Mouse (Mus musculus) left cerebral cortex, postnatal 25 days (tissue): ENCODE measurements around the gene Vmac. TPM values are rescaled to one million over a fixed set of nuclear protein-coding genes. Genes with fewer than 3 reads are reported as not detected.

Experiments used
- DNase-seq, 2 experiments: peaks; one replicate each; pipeline ENCODE4 v3.0.0; 2022; ENCODE audit warnings: low spot score in 2 of 2, mixed read lengths in 1 of 2
- intact Hi-C: fragments of 180-260 bp; cut with DNase I; formaldehyde crosslinking; loops from one replicate; pipeline ENCODE4 v1.15.1; 2025
- total RNA-seq, 2 experiments: library from RNA; stranded (reverse); gene quantifications; 2 replicates each; pipeline ENCODE4 v1.2.3; 2021

The Vmac gene
- total RNA-seq, 2 experiments from 2014 or later, result 11.0 to 12.3 TPM

DNA sequence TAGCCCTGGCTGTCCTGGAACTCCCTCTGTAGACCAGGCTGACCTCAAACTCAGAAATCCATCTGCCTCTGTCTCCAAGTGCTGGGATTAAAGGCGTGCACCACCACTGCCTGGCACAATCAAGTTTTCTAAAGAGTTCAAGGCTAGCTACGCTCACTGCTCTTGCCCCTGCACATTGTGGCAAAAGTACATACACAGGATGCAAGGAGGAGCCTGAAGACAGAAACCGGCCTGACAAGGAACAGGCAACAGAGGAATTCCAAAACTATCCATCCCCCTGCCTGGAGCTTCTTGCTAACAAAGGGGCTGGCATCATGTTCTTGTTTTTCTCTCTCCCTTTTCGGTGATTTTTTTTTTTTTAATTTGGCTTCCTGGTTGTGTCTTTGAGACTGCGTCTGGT, 26.4 kb upstream of the Vmac start:
- intact Hi-C loops, result no loop called here
- DNase-seq, result no peak

DNA sequence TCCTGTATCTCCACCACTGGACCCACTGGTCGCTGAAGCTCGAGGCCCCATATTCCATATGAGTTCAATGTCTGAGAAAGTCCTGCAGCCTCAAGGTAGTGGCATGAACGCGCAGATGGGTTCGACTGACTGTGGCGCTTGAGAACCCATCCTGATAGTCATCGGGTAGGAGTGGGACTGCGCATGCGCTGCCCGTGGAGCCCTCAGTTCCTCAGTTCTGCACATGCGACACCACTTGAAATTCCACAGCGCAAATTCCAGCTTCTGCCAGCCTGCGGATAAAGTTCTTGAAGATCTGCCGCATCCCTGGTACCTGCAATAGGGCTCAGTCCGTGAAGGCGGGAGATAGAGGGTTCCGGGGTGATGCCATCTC, 23.0 kb upstream of the Vmac start:
- intact Hi-C loops, result no loop called here
- no peak for DNase-seq

DNA sequence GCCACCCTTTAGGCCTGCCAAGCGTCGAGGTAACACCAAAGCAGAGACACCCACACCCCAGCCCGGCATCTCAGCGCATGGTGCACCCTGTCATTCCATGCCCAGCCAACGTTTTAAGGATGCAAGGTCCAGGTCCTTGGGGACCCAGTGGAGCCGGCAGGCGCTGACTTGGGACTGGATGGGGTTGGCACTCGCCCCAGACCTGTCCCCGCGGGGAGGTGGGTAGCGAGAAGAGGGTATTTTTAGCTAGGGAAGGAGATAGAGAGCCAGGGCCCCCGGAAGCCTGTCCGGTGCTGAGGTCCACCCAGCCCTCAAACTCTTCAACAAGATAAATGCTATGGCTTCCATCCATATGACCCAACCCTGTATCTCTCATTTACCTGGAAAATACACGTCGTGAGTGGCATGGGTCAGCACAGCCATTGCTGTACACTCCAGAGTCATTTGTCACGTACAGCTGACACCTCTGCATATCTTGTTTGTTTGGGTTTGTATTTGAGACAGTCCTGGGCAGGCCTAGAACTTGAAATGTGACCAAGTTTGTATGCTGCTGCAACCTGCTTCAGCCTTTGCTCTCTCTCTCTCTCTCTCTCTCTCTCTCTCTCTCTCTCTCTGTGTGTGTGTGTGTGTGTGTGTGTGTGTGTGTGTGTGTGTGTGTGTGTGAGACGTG, 22.4 kb upstream of the Vmac start:
- intact Hi-C loops, result no loop called here

DNA sequence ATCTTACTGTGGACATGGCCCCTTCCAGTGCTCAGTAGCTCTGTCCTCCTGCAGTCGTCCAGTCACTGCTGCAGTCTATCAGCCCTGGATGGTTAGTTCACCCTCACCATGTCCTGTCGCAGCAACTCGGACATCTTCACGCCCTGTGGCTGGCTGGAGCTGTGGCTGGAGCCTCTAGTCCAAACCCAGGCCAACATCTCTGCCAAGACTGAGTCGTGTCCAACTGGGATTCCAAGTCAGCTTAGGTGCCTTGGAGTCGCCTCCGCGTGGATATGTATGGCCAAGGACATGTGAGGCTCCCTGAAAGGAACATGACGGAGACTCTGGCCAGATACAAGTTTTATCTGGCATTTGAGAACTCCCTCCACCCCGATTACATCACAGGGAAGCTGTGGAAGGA, 20.4 kb upstream of the Vmac start:
- DNase-seq, result no peak
- intact Hi-C loops, result no loop called here

More for the DNA sequence above, 22.4 kb upstream of the Vmac start:
- no peak for DNase-seq

DNA sequence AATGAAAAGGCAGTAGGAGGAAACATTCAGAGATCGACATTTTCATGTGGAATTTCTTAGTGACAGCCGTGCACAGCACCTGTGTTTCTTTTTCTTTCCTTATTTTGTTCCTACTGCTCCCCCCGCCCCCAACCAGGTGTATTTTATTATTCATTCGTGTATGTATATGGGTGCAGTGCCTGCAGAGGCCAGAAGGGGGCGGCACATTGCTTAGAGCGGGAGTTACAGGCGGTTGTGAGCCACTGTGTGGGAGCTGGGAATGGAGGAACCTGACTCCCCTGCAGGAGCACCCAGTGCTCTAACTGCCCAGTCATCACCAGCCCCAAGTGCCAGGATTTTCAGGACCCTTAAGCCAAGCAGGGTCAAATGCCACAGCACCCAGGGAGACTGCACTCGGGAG, 18.7 kb upstream of the Vmac start:
- intact Hi-C loops, result no loop called here

DNA sequence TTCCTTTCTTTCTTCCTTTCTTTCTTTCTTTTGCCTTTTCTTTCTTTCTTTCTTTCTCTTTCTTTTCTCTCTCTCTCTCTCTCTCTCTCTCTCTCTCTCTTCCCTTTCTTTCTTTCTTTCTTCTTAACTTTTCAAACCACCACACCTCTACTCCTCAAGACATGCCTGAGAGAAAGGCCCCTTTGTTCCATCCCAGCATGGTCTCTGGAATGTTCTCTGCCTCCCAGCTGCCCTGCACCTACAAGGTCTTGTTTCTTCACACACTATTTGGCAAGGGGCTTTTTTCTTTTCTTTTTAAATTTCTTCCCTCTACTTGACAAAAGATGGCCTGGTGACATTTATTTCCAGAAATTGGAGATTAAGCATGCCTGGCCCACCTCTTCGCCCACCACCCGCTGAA, 11.8 kb upstream of the Vmac start:
- intact Hi-C loops, result no loop called here

More for the DNA sequence above, 18.7 kb upstream of the Vmac start:
- DNase-seq, result no peak

DNA sequence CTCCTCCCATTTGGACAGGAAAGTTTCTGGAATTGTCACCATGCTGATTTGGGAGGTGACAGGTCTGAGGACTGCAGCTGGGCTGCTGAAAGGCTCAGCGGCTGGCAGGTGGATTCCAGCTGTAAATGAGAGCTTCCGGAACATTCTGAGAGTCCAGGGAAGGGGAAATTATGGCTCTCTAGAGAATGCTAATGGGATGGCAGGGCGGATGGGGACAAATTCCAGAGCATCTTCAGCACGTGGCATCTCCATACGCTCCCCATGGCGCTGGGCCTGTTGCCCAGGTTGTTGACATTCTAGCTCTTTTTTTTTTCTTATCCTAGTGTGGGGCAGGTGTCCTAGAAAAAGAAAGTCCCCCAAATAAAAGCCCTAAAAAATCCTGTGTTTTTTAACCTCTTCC, 11.3 kb upstream of the Vmac start:
- DNase-seq, result no peak
- intact Hi-C loops, result no loop called here

More for the DNA sequence above, 11.8 kb upstream of the Vmac start:
- no peak for DNase-seq

DNA sequence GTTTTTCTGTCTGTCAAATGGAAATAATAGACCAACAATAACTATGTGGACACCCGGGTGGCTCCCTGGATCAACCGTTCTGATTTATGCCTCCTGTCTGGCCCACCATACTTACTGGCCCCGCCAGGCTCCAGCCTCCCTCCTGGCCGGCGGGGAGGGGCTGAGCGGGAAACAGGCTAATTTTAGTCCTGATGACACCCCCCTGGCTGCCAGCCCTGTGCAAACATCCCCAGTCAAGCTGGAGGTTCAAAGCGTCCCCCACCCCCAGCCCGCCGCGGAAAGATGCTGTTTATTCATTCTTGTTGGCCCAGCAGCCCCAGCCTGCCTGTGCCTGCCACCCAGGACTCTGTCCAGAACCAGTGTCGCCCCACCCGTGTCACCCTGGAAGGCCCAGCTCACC, 10.3 kb upstream of the Vmac start:
- DNase-seq, result no peak
- intact Hi-C loops, result no loop called here

DNA sequence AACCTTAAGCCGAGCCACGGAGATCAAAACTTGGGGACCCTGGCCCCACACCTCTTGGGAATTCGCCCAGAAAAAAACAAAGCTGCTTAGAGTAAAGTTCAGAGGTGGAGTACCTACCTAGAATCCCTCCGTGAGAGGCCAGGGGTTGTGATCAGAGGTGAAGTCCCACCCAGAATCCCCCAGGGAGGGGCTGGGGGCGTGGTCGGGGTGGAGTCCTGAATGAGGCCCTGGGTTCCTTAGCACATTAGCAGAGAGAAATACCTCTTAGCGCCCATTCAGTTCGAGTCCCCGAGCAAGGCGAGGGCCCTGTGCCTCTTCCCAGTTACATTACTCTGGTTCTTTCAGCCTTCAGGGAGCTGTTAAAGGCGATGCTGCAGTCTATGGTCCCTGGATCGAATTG, 9.8 kb upstream of the Vmac start:
- intact Hi-C loops, result no loop called here
- DNase-seq, result no peak

DNA sequence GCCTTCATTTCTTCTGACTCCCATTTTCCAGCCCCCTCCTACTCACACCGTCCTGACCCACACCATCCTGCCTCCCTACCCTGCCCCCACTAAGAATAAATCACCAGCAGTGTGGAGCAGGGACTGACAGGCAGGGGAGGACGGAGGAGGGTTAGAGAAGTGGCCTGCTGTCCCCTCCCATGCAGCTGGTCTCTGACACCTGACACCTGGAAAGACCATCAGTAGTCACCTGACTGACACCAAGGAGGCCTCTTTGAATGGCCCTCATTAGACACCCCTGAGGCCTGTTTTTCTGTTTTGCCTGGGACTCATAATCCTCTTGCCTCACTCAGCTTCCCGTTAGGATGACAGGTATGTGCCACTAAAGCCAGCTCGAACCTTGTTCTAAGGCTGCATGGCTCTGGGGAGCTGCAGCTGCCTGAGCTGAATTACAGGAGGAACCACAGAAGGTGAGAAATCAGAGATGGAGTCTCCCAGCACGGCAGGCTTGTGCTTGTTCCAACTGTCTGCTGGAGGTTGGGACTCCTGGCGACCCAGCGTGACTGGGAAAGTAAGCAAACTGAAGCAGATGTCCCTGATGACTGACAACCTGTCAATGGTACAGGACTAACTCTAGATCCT, 9.3 kb upstream of the Vmac start:
- DNase-seq, result no peak
- intact Hi-C loops, result no loop called here

DNA sequence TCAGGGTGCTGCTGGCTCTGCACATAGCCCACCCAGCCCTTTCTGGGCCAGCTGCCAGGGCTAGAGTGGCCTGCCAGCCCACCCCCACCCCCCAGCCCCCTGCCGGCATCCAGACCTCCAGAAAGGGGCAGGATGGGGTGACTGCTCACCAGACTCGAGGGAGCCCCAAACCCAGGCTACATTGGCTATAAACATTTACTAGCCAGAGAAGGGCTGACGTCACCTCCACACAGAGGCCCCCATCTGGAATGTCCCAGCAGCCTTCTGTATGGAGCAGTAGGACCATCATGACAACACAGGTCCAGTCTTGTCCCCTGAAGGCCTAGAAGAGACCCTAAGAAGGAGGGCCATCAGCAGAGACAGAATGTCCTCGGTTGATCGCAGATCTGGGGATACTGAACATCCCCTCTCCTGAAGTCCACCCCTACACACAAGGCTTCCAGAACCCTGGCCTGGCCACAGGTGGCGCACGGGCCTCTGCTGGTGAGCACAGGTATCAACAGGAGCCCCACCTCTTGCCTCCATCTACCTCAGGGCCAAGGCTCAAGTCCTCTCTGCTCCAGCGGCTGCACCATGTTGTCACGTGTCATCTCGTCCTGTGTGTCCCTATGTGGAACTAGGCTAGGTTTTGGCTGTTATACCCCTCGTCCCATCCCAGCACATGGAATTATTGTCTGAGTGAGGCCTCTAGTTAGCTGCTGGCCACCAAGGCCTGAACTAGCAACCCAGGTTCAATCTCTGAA, 5.8 kb upstream of the Vmac start:
- intact Hi-C loops, result no loop called here

DNA sequence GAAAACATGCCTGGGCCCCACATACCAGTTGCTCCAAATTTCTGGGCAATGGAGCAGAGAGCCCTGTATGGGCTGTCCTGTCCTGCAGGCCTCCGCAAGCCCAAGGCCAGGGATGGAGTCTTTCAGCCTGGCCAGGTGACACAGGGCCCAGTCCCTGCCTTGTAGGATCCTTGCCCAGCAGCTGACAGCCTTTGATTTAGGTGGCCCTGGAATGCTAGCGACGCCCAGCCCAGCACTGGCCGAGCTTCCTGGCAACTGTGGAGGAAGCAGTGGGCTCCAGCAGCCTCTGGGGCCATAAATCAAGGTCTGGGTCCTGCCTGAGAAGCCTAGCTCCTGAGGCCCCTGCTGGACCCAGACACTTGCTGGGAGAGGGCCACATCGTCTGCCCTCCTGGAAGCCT, 4.6 kb upstream of the Vmac start:
- no peak for DNase-seq
- intact Hi-C loops, result no loop called here

More for the DNA sequence above, 5.8 kb upstream of the Vmac start:
- no peak for DNase-seq

DNA sequence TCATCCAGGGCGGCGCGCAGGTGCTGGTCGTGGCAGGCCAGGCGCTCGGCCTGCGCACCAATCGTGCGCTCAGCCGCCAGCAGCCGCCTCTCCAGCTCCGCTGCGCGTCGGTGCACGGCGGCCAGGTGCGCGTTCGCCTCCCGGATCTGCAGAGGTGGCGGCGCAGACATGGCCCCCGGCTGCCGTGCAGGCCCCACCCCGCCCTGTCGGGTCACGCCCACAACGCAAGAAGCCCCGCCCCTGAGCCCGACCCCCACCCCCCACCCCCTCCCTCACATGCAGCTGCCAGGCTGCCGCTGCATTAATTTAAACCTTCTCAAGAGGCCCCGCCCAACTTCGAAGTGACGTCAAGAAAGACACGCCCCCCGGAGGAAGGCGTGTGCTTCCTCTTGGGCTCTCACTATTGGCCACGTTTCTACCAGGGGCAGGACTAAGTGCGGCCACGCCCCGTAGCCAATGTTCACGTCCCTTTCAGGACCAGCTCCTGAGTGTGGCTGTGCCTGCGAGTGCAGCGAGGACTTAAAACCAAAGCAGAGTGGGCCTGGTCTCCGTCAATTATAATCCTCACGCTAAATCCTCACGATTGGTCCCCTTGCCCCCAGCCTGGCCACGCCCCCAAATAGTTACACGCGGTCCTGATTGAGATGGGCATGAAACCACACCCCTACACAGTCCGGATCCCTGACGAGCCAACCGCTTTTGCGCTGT, 1.0 kb downstream of the Vmac start:
- DNase-seq, result peak; percentile 97 to 99
- intact Hi-C loops, result loop anchor here (5.0 kb wide), 1 partner anchor 45 kb away; the partner anchor contains the start of gene Dus3l

DNA sequence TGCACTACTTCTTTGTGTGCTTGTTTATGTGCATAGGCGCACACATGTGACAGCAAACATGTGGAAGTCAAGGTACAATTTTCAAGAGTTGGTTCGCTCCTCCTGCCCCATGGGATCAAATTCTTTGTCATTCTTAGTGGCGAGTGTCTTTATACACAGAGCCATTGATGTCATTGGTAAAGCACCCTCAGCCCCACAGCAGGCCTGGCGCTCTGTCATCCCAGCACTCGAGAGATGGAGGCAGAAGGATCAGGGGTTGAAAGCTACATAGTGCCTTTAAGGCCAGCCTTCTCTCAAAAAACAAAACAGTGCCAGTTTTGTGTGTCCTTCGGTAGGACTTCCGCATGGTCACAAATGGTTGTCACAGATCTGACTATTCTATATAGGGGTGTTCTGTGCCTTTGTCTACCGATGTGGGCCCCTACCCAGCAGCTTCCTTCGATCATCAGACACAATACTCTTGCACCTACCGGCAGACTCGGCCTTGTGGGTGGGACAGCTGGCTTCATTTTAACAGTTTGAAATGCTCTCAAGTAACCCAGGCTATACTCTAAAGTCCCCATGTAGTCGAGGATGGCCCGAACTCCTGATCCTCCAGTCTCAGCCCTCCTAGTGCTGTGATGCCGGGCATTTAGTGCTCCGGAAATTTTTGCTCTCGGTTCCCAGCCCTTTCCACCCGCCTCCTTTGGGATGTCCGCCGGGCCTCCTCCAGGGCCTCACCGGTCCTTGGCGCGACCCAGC, 1.7 kb downstream of the Vmac start:
- intact Hi-C loops, result loop anchor here (5.0 kb wide), 1 partner anchor 46 kb away; the partner anchor contains the start of gene Dus3l
- DNase-seq, result no peak

DNA sequence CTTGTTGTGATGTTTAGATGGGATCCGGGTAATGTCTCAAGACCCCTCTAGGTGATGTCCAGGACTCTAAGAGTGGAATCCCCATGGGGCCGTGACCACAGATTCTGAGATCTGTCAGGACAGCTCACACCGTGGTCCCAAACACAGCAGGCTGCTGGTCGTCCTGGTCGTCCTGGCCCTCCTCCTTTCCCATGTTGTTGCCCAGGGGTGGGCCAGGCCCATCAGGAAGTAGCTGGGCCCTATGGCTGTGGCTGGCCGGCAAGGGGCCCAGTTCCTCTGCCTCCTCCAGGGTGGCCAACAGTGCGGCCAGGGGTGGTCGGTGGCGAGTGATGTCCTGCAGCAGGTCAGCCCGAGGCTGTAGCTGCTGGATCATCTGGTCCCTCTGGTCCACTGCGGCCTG, 2.5 kb downstream of the Vmac start:
- intact Hi-C loops, result loop anchor here (5.0 kb wide), 1 partner anchor 47 kb away; the partner anchor contains the start of gene Dus3l
- DNase-seq, result no peak

DNA sequence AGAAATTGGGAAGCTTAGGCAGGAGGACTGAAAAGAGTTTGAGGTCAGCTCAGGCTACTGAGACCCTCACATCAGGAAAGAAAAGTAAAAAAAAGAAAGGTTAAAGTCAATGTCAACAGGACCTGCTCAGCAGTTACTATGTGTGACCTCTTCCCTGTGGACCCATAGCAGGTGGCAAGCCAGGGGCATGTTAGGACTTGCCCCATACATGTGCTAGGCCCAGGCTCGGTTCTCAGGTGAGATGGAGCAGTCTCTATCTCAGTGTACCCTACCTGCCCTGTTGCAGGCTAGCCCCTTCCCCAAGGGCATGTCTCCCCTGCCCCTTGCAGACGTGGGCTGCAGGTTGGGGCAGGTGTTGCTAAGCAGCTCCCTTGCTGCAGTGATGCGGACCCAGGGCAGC, 8.1 kb downstream of the Vmac start:
- DNase-seq, result no peak
- intact Hi-C loops, result no loop called here

DNA sequence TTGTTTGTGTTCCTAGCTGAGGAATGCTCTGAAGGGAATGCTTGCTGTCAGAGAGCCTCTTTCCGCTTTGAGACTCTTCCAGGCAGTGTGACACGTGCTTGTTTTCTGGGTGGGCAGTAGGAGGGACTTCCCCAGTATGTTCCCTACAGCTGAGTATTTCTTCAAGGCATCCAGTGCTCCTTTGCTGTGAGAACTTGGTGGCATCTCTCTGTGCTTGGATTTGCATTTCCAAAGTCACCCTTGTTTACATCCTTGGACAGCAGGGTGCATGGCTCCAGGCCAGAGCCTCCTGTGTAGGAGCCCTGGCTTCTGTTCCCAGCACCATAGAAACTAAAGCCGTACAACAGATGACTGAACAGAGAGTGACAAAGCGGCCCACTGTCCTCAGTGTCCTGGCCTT, 9.1 kb downstream of the Vmac start:
- DNase-seq, result no peak
- intact Hi-C loops, result no loop called here

DNA sequence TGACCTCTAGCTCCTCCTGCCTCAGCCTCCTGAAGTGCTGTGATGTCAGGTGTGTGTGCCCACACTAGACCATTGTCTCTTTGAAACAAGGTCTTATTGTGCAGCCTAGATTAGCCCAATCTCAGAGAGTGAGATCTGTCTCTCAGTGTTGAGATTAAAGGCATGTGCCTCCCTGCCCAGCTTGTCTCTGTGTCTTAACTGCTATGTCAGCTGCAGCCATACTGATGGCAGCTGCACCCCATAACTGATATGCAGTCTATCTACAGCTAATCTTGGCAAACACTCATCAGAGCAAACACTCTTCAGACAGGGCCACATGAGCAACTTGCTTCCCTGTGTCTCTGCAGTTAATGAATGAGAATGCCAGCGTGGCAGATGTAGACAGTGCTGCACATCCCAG, 11.3 kb downstream of the Vmac start:
- intact Hi-C loops, result no loop called here
- DNase-seq, result no peak

DNA sequence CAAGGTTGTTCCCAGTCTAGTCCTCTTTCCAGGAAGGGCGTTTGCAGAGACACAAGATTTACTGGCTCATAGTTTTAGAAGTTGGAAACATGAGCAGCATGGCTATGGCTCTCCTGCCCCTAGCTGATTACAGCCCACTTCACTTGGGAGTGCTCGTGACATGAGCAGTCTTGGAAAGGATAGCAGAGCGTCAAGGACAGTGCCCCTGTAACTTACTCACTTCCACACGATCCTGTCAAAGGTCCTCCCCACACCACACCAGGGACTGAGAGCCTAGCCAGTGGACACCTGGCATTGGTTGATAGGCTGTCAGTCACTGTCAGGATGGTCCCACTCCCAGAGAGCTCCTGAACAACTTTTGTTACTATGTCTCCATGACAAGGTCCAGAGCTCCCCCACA, 14.8 kb downstream of the Vmac start:
- intact Hi-C loops, result no loop called here
- DNase-seq, result no peak

DNA sequence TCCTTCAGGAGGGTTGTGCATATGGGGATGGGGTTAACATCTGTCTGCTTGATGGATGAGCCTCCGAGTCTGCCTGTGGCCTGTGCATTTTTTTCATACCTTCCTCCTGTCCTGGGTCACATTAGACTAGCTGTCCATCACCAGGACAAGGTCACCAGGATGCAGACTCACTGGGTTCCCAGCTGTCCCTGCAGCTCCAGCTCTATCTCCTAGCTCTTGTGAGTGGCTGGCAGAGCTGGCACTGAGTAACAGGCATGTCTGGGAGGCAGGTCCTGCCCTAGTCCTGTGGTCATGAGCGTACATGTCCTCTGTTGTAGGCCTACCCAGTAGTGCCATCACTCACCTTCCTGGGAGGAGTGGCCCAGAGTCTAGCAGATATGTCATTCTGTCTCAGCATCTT, 17.4 kb downstream of the Vmac start:
- no peak for DNase-seq
- intact Hi-C loops, result no loop called here
